ENCODE assay signal across 1 mouse cellular context in the genomic region with DNA sequence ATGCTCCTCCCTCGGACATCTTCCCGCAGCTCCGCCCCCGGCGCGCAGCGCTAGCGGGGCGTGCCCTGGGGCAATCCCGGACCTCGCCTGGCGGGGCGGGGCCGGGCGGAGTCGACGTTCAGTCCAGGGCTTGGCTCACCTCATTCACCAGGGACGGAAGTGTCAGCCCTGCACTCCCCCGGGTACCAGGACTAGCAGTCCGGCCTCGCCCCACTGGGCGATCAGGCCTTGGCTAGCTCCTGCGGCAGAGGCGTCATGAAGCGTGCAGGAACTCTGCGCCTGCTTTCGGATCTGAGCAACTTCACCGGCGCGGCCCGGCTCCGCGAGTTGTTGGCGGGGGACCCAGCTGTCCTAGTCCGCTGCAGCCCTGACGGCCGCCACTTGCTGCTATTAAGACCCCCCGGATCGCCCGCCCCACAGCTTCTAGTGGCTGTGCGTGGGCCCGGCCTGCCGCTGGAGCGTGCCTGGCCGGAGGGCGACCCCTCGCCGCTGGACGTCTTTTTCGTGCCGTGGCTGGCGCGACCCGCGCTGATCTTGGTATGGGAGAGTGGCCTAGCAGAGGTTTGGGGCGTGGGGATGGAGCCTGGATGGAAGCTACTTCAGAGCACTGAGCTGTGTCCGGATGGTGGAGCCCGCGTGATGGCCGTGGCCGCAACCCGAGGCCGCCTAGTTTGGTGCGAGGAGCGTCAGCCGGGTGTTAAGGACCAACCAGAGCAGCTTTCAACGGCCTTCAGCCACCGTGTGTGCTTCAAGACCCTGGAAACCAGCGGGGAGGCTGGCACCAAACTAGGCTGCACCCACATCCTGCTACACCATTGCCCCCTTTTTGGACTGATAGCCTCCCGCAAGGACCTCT.
TF ChIP-seq lines count a peak whose summit lies in the region.

A gene (plus strand): TSS at position 138 of the 856 bp plus-strand sequence.

TF ChIP-seq in CH12.LX, 34 proteins besides CTCF, POLR2A, EP300 and RAD21 (continued from another document):
- peak; percentile 42; the same call in 1 of the 2 replicates for TF ChIP-seq IRF4 (IDR thresholded peaks at IDR 0.05; ENCODE audit: low read depth, low read length)
- TF ChIP-seq USF1 (IDR thresholded peaks at IDR 0.05; ENCODE audit: low read depth, low read length) = no peak
- no peak for TF ChIP-seq ZKSCAN1 (IDR thresholded peaks at IDR 0.05; ENCODE audit: borderline replicate concordance, low read depth, low read length)
- peak; percentile 76 for TF ChIP-seq TBP (conservative IDR thresholded peaks at IDR 0.05; ENCODE audit: low read depth, low read length)
- TF ChIP-seq ZMIZ1 (IDR thresholded peaks at IDR 0.05; ENCODE audit: low read depth, low read length) = peak; percentile 87
- TF ChIP-seq GABPA (IDR thresholded peaks at IDR 0.05; ENCODE audit: insufficient replicate concordance, low read depth, low read length) = no peak
- TF ChIP-seq SMC3 (IDR thresholded peaks at IDR 0.05; ENCODE audit: low read depth, low read length) = no peak
- no peak for TF ChIP-seq MYC (IDR thresholded peaks at IDR 0.05; ENCODE audit: low read depth, low read length)
- peak; percentile 89 for TF ChIP-seq ELF1 (IDR thresholded peaks at IDR 0.05; ENCODE audit: low read depth, low read length)
- TF ChIP-seq SIN3A (IDR thresholded peaks at IDR 0.05; ENCODE audit: low read length) = peak; percentile 88
- peak; percentile 86 for TF ChIP-seq NELFE (IDR thresholded peaks at IDR 0.05; ENCODE audit: low read depth, low read length)
- TF ChIP-seq MAZ (IDR thresholded peaks at IDR 0.05; ENCODE audit: low read depth, low read length) = peak; percentile 78
- no peak for TF ChIP-seq MAFK (IDR thresholded peaks at IDR 0.05; ENCODE audit: insufficient replicate concordance, low read length)
- no peak for TF ChIP-seq JUND (conservative IDR thresholded peaks at IDR 0.05; ENCODE audit: low read depth, low read length)
